Mouse (Mus musculus): ENCODE measurements around the gene Pcp4. TPM values are rescaled to one million over a fixed set of nuclear protein-coding genes. Genes with fewer than 3 reads are reported as not detected.
A peak's percentile ranks its signal among the peaks of the same experiment; 100 is the strongest.

Gene Pcp4
- polyA plus RNA-seq (2014; fragmentation: Nextera tagmentation; extraction: Ambion mirVana) = 390 and 565 TPM in 2 replicates

DNA sequence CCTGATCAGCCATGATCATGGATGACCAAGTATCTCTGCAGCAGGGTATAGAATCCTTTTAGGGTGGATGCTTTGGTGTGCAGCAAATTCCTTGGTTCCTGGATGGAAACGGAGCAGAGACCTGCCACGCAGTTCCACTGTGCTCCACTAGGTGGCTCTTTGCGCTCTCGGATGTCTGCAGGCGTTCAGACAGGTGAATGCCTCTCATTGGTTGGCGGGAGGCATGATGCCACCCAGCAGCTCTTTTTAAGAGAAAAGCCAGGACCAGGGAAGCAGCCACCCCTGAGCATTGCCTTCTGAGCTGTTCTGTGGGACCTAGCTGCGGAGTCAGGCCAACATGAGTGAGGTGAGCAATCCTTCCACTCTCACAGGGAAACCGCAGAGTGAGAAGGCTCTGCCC lies at the start of gene Pcp4:
TSS of gene Pcp4 (plus strand) at position 162 of the 400 bp plus-strand sequence.
- Histone ChIP-seq H3K4me3 (replicated peaks; ENCODE audit: low read depth, low read length) (peak within 1 kb of the TSS; percentile 26), H3K27me3 (ENCODE audit: control insufficient read depth, insufficient read depth, low read length) (no peaks in the 10 kb centered on the region), H3K4me2 (ENCODE audit: low read length) (peak within 1 kb of the TSS; percentile 51), H3K9me3 (ENCODE audit: control insufficient read depth, low read length) (no peaks in the 10 kb centered on the region), H3K9ac (replicated peaks; ENCODE audit: low read length) (peak within 1 kb of the TSS; percentile 36), H3K4me1 (ENCODE audit: control insufficient read depth, insufficient read depth, low read length) (peaks cover 27% of the 10 kb centered on the region), H3K36me3 (ENCODE audit: control insufficient read depth, insufficient read depth, low read length) (no peaks in the 10 kb centered on the region), H3K27ac (replicated peaks; ENCODE audit: low read depth, low read length) (0 out of 2 replicates have a peak within 1 kb of the TSS, but pooled peaks have one; percentile 26)
- ATAC-seq (ENCODE audit: low FRiP score, low TSS enrichment) (peak; percentile 78; the same call in 1 of the 2 replicates), DNase-seq (peak; percentile 95)
- 11% methylated on average over 8 of the region's 8 CpGs for WGBS

- no peak overlapping the region for H3K9ac ChIP-seq (replicated peaks; ENCODE audit: low read length)
- no peak overlapping the region for H3K4me2 ChIP-seq (ENCODE audit: low read length)
- H3K4me3 ChIP-seq (replicated peaks; ENCODE audit: low read depth, low read length) = no peak overlapping the region
- no peaks in the 10 kb centered on the region for H3K27me3 ChIP-seq (ENCODE audit: control insufficient read depth, insufficient read depth, low read length)
- 85% methylated on average over 2 of the region's 2 CpGs for WGBS
- ATAC-seq (ENCODE audit: low FRiP score, low TSS enrichment) (no peak), DNase-seq (no peak)
- no peak overlapping the region for H3K27ac ChIP-seq (replicated peaks; ENCODE audit: low read depth, low read length)
- no peaks in the 10 kb centered on the region for H3K4me1 ChIP-seq (ENCODE audit: control insufficient read depth, insufficient read depth, low read length)
- no peaks in the 10 kb centered on the region for H3K36me3 ChIP-seq (ENCODE audit: control insufficient read depth, insufficient read depth, low read length)
- no peaks in the 10 kb centered on the region for H3K9me3 ChIP-seq (ENCODE audit: control insufficient read depth, low read length)
Measured at GRCm38 (mm10) chr16:96425044-96425443, 42.4 kb upstream of the Pcp4 start.

DNA sequence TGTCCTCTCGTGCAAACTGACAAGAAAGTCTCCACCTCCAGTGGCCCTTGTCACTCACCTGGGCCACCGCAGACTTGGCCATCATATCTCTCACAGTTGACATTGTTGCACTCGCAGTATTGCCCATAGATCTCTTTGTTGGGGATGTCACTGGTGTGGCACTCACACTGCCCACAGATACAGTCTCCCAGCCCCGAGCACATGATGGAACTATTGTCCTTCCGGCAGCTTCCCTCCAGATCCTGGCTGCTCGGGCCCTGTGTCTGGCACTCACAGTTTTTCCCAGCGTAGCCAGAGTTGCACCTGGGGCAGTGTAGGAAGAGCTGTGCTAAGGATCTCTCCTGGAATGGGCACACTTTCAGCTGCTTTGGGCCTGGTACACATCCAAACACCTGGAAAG lies 40.7 kb upstream of the Pcp4 start:
- no peak overlapping the region for H3K4me2 ChIP-seq (ENCODE audit: low read length)
- H3K9ac ChIP-seq (replicated peaks; ENCODE audit: low read length) = no peak overlapping the region

GRCm38 (mm10) chr16:96429046-96429445 lies 38.4 kb upstream of the Pcp4 start:
- H3K4me2 ChIP-seq (ENCODE audit: low read length) = no peak overlapping the region
- no peak overlapping the region for H3K27ac ChIP-seq (replicated peaks; ENCODE audit: low read depth, low read length)
- DNase-seq (no peak), ATAC-seq (ENCODE audit: low FRiP score, low TSS enrichment) (no peak)
- H3K36me3 ChIP-seq (ENCODE audit: control insufficient read depth, insufficient read depth, low read length) = no peaks in the 10 kb centered on the region
- no peaks in the 10 kb centered on the region for H3K9me3 ChIP-seq (ENCODE audit: control insufficient read depth, low read length)
- H3K9ac ChIP-seq (replicated peaks; ENCODE audit: low read length) = no peak overlapping the region
- no peaks in the 10 kb centered on the region for H3K4me1 ChIP-seq (ENCODE audit: control insufficient read depth, insufficient read depth, low read length)
- no peaks in the 10 kb centered on the region for H3K27me3 ChIP-seq (ENCODE audit: control insufficient read depth, insufficient read depth, low read length)
- WGBS = 70% methylated on average over 3 of the region's 3 CpGs
- no peak overlapping the region for H3K4me3 ChIP-seq (replicated peaks; ENCODE audit: low read depth, low read length)

More for the DNA sequence above, 40.7 kb upstream of the Pcp4 start:
- ATAC-seq (ENCODE audit: low FRiP score, low TSS enrichment) (no peak), DNase-seq (no peak)
- H3K27me3 ChIP-seq (ENCODE audit: control insufficient read depth, insufficient read depth, low read length) = no peaks in the 10 kb centered on the region
- no peak overlapping the region for H3K27ac ChIP-seq (replicated peaks; ENCODE audit: low read depth, low read length)
- no peaks in the 10 kb centered on the region for H3K4me1 ChIP-seq (ENCODE audit: control insufficient read depth, insufficient read depth, low read length)
- H3K4me3 ChIP-seq (replicated peaks; ENCODE audit: low read depth, low read length) = no peak overlapping the region
- 86% methylated on average over 7 of the region's 7 CpGs for WGBS
- H3K36me3 ChIP-seq (ENCODE audit: control insufficient read depth, insufficient read depth, low read length) = no peaks in the 10 kb centered on the region
- no peaks in the 10 kb centered on the region for H3K9me3 ChIP-seq (ENCODE audit: control insufficient read depth, low read length)

DNA sequence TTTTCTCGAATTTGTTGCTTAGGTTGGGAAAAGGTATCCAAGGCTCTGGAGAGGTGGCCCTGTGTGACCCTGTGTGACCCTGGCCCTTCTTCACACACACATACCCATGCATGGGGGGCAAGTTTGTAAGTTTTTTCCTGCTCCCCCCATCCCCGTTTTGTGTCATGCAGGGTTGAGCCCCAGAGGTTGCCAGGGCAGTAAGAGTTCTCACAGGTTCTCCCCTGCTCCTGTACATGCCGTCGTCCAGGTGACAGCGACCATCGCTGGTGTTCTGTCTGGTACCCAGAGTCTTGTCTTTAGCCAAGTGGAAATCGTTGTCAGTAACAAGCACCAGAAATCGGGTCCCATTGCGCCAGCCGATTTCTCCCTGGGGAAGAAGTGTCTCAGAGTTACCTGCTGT lies 34.1 kb upstream of the Pcp4 start:
- H3K27me3 ChIP-seq (ENCODE audit: control insufficient read depth, insufficient read depth, low read length) = no peaks in the 10 kb centered on the region
- H3K27ac ChIP-seq (replicated peaks; ENCODE audit: low read depth, low read length) = no peak overlapping the region
- H3K36me3 ChIP-seq (ENCODE audit: control insufficient read depth, insufficient read depth, low read length) = no peaks in the 10 kb centered on the region
- 85% methylated on average over 10 of the region's 10 CpGs for WGBS
- ATAC-seq (ENCODE audit: low FRiP score, low TSS enrichment) (no peak), DNase-seq (no peak)
- no peak overlapping the region for H3K4me3 ChIP-seq (replicated peaks; ENCODE audit: low read depth, low read length)
- H3K4me1 ChIP-seq (ENCODE audit: control insufficient read depth, insufficient read depth, low read length) = no peaks in the 10 kb centered on the region
- no peak overlapping the region for H3K9ac ChIP-seq (replicated peaks; ENCODE audit: low read length)
- H3K9me3 ChIP-seq (ENCODE audit: control insufficient read depth, low read length) = no peaks in the 10 kb centered on the region
- no peak overlapping the region for H3K4me2 ChIP-seq (ENCODE audit: low read length)

GRCm38 (mm10) chr16:96434024-96434785 lies 33.2 kb upstream of the Pcp4 start:
- Histone ChIP-seq H3K9me3 (ENCODE audit: control insufficient read depth, low read length) (no peaks in the 10 kb centered on the region), H3K4me1 (ENCODE audit: control insufficient read depth, insufficient read depth, low read length) (no peaks in the 10 kb centered on the region), H3K27me3 (ENCODE audit: control insufficient read depth, insufficient read depth, low read length) (no peaks in the 10 kb centered on the region), H3K4me2 (ENCODE audit: low read length) (no peak overlapping the region), H3K9ac (replicated peaks; ENCODE audit: low read length) (no peak overlapping the region), H3K27ac (replicated peaks; ENCODE audit: low read depth, low read length) (no peak overlapping the region), H3K4me3 (replicated peaks; ENCODE audit: low read depth, low read length) (no peak overlapping the region), H3K36me3 (ENCODE audit: control insufficient read depth, insufficient read depth, low read length) (no peaks in the 10 kb centered on the region)
- DNase-seq = no peak
- ATAC-seq (ENCODE audit: low FRiP score, low TSS enrichment) = no peak
- WGBS = 80% methylated on average over 3 of the region's 3 CpGs

DNA sequence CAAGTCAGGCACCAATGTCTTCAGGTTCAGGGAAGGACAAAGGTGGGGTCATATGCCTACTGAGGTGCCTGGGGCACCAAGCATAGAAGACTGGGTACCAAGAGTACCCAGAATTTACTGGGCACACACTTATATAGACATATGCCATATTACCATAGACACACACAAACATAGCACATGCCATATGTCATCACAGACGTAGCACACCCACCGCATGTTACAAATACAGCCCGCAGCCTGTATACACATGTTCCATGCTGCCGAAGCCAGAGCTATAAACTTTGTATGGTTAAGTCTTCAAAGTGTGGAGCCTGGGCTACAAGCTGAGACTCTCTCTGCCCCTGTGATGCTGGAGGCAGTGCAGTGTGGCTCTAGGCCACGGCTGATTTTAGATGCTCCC lies 28.5 kb upstream of the Pcp4 start:
- Histone ChIP-seq H3K27ac (replicated peaks; ENCODE audit: low read depth, low read length) (no peak overlapping the region), H3K4me3 (replicated peaks; ENCODE audit: low read depth, low read length) (no peak overlapping the region), H3K4me2 (ENCODE audit: low read length) (no peak overlapping the region), H3K36me3 (ENCODE audit: control insufficient read depth, insufficient read depth, low read length) (no peaks in the 10 kb centered on the region), H3K4me1 (ENCODE audit: control insufficient read depth, insufficient read depth, low read length) (0 out of 2 replicates have a peak, but pooled peaks cover 2% of the 10 kb centered on the region), H3K9ac (replicated peaks; ENCODE audit: low read length) (no peak overlapping the region), H3K9me3 (ENCODE audit: control insufficient read depth, low read length) (no peaks in the 10 kb centered on the region), H3K27me3 (ENCODE audit: control insufficient read depth, insufficient read depth, low read length) (no peaks in the 10 kb centered on the region)
- ATAC-seq (ENCODE audit: low FRiP score, low TSS enrichment) = no peak
- no peak for DNase-seq
- 93% methylated on average over 5 of the region's 5 CpGs for WGBS

- Histone ChIP-seq H3K4me3 (replicated peaks; ENCODE audit: low read depth, low read length) (no peak overlapping the region), H3K9me3 (ENCODE audit: control insufficient read depth, low read length) (no peaks in the 10 kb centered on the region), H3K36me3 (ENCODE audit: control insufficient read depth, insufficient read depth, low read length) (no peaks in the 10 kb centered on the region), H3K27ac (replicated peaks; ENCODE audit: low read depth, low read length) (no peak overlapping the region), H3K9ac (replicated peaks; ENCODE audit: low read length) (no peak overlapping the region), H3K4me2 (ENCODE audit: low read length) (no peak overlapping the region), H3K27me3 (ENCODE audit: control insufficient read depth, insufficient read depth, low read length) (no peaks in the 10 kb centered on the region), H3K4me1 (ENCODE audit: control insufficient read depth, insufficient read depth, low read length) (0 out of 2 replicates have a peak, but pooled peaks cover 2% of the 10 kb centered on the region)
- ATAC-seq (ENCODE audit: low FRiP score, low TSS enrichment) = no peak
- no peak for DNase-seq
- WGBS = 87% methylated on average over 4 of the region's 4 CpGs
Measured at GRCm38 (mm10) chr16:96439682-96440081, 27.7 kb upstream of the Pcp4 start.

GRCm38 (mm10) chr16:96440871-96441270 lies 26.5 kb upstream of the Pcp4 start:
- no peak overlapping the region for H3K9ac ChIP-seq (replicated peaks; ENCODE audit: low read length)
- H3K4me2 ChIP-seq (ENCODE audit: low read length) = no peak overlapping the region
- peak; percentile 62 for DNase-seq
- H3K9me3 ChIP-seq (ENCODE audit: control insufficient read depth, low read length) = no peaks in the 10 kb centered on the region
- H3K36me3 ChIP-seq (ENCODE audit: control insufficient read depth, insufficient read depth, low read length) = no peaks in the 10 kb centered on the region
- 71% methylated on average over 8 of the region's 8 CpGs for WGBS
- no peaks in the 10 kb centered on the region for H3K27me3 ChIP-seq (ENCODE audit: control insufficient read depth, insufficient read depth, low read length)
- ATAC-seq (ENCODE audit: low FRiP score, low TSS enrichment) = peak; percentile 55; the same call in 1 of the 2 replicates
- H3K4me1 ChIP-seq (ENCODE audit: control insufficient read depth, insufficient read depth, low read length) = 0 out of 2 replicates have a peak, but pooled peaks cover 2% of the 10 kb centered on the region
- H3K4me3 ChIP-seq (replicated peaks; ENCODE audit: low read depth, low read length) = no peak overlapping the region
- no peak overlapping the region for H3K27ac ChIP-seq (replicated peaks; ENCODE audit: low read depth, low read length)

Measured in midbrain, embryonic 14.5 days (tissue).